Comparison of ENCODE assay signal across 19 mouse cellular contexts in the genomic region with DNA sequence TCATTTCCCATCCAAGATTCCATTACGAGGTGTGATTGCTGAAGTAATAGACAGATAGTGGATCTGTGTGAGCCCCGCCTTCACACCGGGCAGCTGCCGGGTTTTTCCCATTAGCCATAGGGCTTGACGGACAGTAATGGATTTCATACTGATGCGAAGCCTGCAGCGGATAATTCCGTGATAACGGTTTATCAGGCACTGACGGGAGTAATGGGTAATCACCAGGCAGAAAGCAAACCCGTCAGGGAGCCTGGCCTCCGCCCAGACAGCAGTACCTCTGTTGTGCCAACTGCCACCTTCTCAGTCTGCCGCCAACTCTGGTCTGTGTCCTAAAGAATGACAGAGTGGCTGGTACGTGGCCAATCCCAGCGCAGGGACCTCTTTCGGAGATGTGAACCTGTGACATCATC.
DNase-seq lines count a peak whose midpoint lies in the region; ATAC-seq lines count a peak whose summit lies in the region.
"Had no signal": no experiment of that assay in that cellular context is flagged by ENCODE, and none has a peak within 500 bp of the region (broad histone marks: within the 10 kb centered on the region; RNA-seq: fewer than 3 reads in every experiment).

No protein-coding gene starts in this region.

- no peak overlapping the region for H3K27ac ChIP-seq in hindbrain, embryonic 15.5 days (replicated peaks)
- no peak overlapping the region for H3K27ac ChIP-seq in hindbrain, embryonic 13.5 days
- no peak overlapping the region for H3K27ac ChIP-seq in kidney, embryonic 15.5 days
- H3K27ac ChIP-seq: heart, adult 2 months; limb, embryonic 13.5 days; liver, embryonic 13.5 days had no signal

- ATAC-seq in hindbrain, embryonic 15.5 days (ENCODE audit: low FRiP score, low read depth), result 0 out of 2 replicates have a peak, but pooled peaks have one; percentile 58
- ATAC-seq in hindbrain, embryonic 13.5 days (ENCODE audit: low FRiP score), result no peak
- ATAC-seq in kidney, embryonic 15.5 days (replicated peaks; ENCODE audit: low FRiP score), result no peak

- H3K4me1 ChIP-seq in hindbrain, embryonic 15.5 days (replicated peaks), result no peaks in the 10 kb centered on the region
- H3K4me1 ChIP-seq in hindbrain, embryonic 13.5 days (replicated peaks), result no peaks in the 10 kb centered on the region
- no peaks in the 10 kb centered on the region for H3K4me1 ChIP-seq in kidney, embryonic 15.5 days
- H3K4me1 ChIP-seq: limb, embryonic 13.5 days; liver, embryonic 13.5 days had no signal

- 58% methylated on average over 16 of the region's 16 CpGs for WGBS in hindbrain, embryonic 15.5 days
- WGBS in hindbrain, embryonic 13.5 days, result 70% methylated on average over 16 of the region's 16 CpGs
- WGBS in kidney, embryonic 15.5 days, result 87% methylated on average over 16 of the region's 16 CpGs

- H3K36me3 ChIP-seq in hindbrain, embryonic 15.5 days, result no peaks in the 10 kb centered on the region
- no peaks in the 10 kb centered on the region for H3K36me3 ChIP-seq in hindbrain, embryonic 13.5 days
- no peaks in the 10 kb centered on the region for H3K36me3 ChIP-seq in kidney, embryonic 15.5 days
- H3K36me3 ChIP-seq: limb, embryonic 13.5 days; liver, embryonic 13.5 days had no signal

- no peak overlapping the region for H3K9ac ChIP-seq in hindbrain, embryonic 15.5 days
- no peak overlapping the region for H3K9ac ChIP-seq in hindbrain, embryonic 13.5 days
- H3K9ac ChIP-seq in kidney, embryonic 15.5 days, result no peak overlapping the region
- H3K9ac ChIP-seq: limb, embryonic 13.5 days; liver, embryonic 13.5 days; lung, embryonic 14.5 days had no signal

- DNase-seq in urinary bladder, adult 2 months (ENCODE audit: low spot score), result peak; percentile 6
- DNase-seq in urinary bladder, postnatal 14 days (ENCODE audit: low spot score), result no peak
- peak; percentile 55 for DNase-seq in cerebellum, adult 9-11 months
- no peak for DNase-seq in left cerebral cortex, adult 18-20 months (ENCODE audit: low spot score in 2 of 2)
- DNase-seq: adrenal gland, adult 2 months; embryo, embryonic 11 days; gastrocnemius, postnatal 14 days; heart, adult 2 months; heart, postnatal 36 days; kidney, adult 9 months; liver, embryonic 13.5 days; lung, embryonic 14.5 days; lung, postnatal 36 days; spleen, adult 18-20 months; thymus, postnatal 4 days had no signal

- no peak overlapping the region for H3K4me3 ChIP-seq in hindbrain, embryonic 15.5 days
- no peak overlapping the region for H3K4me3 ChIP-seq in hindbrain, embryonic 13.5 days
- no peak overlapping the region for H3K4me3 ChIP-seq in kidney, embryonic 15.5 days (replicated peaks)
- H3K4me3 ChIP-seq: heart, adult 2 months; limb, embryonic 13.5 days; liver, embryonic 13.5 days had no signal

- no peak overlapping the region for H3K4me2 ChIP-seq in hindbrain, embryonic 15.5 days
- H3K4me2 ChIP-seq in hindbrain, embryonic 13.5 days, result no peak overlapping the region
- no peak overlapping the region for H3K4me2 ChIP-seq in kidney, embryonic 15.5 days
- H3K4me2 ChIP-seq: limb, embryonic 13.5 days; liver, embryonic 13.5 days; lung, embryonic 14.5 days had no signal

- H3K9me3 ChIP-seq in hindbrain, embryonic 15.5 days, result no peaks in the 10 kb centered on the region
- H3K9me3 ChIP-seq in hindbrain, embryonic 13.5 days, result no peaks in the 10 kb centered on the region
- H3K9me3 ChIP-seq in kidney, embryonic 15.5 days (replicated peaks), result no peaks in the 10 kb centered on the region
- H3K9me3 ChIP-seq: limb, embryonic 13.5 days; liver, embryonic 13.5 days had no signal

- no peaks in the 10 kb centered on the region for H3K27me3 ChIP-seq in hindbrain, embryonic 15.5 days
- H3K27me3 ChIP-seq in hindbrain, embryonic 13.5 days, result 0 out of 2 replicates have a peak, but pooled peaks cover 5% of the 10 kb centered on the region
- H3K27me3 ChIP-seq in kidney, embryonic 15.5 days, result peaks cover 10% of the 10 kb centered on the region; the same call in 1 of the 2 replicates
- H3K27me3 ChIP-seq: liver, embryonic 13.5 days had no signal

Comparison
In these comparisons a context has a peak if more than half of its experiments do, and no peak if none do; other contexts are left out.
1. DNase-seq: peak in urinary bladder, adult 2 months (single experiment) and cerebellum, adult 9-11 months (single experiment); none in urinary bladder, postnatal 14 days (single experiment) and left cerebral cortex, adult 18-20 months (0 of 2).